Mouse (Mus musculus): Measurements from ENCODE around the gene Lrrc56.

Lrrc56 gene

DNA sequence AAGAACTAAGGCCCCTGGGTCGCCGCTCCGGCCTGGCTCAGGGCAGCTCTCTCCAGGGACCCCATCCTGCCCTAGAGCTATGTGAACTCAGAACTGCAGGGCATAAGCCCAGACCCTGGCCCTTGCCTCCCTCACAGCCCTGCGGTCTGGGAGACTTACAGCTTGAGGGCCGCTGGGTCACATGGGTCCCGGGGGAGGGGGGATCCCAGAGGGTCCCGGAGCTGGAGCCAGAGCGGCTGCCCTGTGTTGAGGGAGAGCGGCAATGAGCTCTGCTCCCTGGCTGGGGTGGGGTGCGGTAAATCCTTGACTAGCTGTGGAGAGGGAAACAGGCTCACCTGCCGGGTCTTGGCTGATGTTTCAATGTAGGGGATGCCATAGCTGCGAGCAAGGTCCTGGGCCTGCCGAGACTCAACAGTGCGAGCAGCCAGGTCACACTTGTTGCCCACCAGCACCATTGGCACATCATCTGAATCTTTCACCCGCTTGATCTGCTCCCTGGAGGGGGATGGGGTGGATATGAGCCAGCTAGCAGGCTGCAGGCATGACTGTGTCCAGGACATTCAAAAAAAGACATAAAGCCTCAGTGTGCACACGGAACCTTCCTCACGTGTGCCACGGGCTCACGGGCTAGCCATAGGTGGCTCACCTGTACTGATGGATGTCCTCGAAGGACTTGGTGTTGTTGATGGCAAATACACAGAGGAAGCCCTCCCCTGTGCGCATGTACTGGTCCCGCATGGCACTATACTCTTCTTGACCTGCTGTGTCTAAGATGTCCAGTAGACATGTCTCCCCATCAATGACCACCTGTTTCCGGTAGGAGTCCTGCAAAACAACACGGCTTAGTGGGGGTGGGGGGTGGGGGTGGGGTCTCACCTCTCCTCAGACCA lies 1.9 kb upstream of the Lrrc56 start:
- DNase-seq (ENCODE audit: low spot score in 2 of 2), result peak in 1 of 2 experiments; percentile 32

DNA sequence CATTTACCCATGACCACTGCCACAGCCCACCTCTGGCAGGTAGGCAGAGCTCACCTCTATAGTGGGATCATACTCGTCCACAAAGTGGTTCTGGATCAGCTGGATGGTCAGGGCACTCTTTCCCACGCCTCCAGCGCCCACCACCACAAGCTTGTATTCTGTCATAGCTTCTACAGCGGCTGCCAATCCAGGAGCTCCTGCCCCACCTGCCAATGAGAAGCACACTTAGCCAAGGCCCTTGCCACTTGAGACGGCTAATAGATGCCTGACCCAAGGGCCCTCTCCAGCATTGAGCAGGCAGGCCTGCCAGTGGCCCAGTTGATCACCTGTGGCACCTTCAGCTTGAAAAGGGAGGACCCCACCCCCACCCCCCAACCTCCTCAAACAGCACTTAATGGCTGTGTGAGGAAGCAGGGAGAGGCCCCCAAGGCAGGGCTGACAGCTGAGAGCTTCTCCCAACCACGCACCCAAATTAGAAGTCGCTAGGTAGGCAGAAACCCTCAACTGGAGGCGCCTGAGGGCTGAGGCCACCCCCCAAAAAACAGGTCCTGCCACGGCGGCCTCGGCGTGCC lies 1.1 kb upstream of the Lrrc56 start:
- peak in 1 of 2 experiments; percentile 36 for DNase-seq (ENCODE audit: low spot score in 2 of 2)

DNA sequence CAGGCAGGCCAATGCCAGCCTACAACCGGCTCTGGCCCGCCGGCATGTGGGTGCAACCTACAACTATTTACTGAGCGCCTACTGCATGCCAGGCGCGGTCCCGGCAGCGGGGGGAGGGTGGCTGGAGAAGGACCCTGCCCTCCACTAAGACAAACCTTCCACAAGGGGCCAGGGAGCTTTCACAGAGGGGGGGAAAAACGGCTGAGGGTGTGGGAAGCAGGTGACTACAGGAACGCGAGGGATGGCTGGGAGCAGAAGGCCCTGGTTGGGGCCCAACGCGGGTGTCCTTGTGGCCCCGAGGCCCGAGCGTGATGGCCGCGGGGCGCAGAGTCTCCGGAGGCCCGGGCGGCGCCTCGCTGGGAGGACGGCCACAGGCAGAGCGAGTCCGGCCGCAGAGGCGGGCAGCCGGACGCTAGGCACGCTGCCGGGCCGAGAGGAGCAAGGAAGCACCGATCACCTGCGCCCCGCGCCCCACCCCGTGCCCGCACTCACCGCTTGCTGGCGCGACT lies 555 bp upstream of the Lrrc56 start:
- DNase-seq (ENCODE audit: low spot score in 2 of 2), result peak in 1 of 2 experiments; percentile 62

DNA sequence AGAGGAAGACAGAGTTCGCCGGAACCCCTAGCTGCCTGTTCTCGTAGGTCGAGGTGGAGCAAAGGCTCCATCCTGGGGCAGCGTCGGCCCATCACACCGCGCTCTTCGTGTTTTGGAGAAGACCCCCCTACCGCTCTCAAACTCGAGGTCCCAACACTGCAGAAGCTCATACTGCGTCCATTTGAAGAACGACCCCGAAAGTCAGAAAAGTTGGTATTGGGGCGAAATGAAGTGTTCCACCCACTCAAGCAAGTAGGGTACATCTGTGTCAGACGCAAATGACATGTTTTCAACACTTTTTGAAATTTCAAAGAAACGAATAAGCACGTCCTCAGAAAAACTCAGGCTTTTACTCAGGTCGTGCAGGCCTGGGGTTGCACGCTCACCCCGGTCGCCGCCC lies 452 bp downstream of the Lrrc56 start:
- DNase-seq (ENCODE audit: low spot score in 2 of 2), result no peak

DNA sequence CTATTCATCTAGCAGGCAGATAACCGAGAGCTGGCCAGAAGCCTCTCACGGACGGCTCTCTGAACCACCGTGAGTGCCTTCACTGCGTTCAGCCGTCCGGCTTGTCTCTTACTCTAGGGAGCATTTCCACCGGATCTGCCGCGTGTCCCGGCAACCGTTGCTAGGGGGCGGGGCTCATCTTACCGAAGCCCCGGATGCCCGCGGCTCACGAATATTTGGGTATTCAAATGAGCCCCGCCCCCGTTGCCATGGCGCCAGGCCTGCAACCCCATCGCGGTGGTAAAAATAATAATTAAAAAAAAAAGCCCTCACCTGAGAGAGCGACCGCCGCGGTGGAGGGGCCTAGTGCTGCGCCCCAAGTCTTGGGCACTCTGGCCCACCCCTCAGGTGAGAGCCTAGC lies 873 bp downstream of the Lrrc56 start:
- DNase-seq (ENCODE audit: low spot score in 2 of 2), result peak; percentile 95 to 99

DNA sequence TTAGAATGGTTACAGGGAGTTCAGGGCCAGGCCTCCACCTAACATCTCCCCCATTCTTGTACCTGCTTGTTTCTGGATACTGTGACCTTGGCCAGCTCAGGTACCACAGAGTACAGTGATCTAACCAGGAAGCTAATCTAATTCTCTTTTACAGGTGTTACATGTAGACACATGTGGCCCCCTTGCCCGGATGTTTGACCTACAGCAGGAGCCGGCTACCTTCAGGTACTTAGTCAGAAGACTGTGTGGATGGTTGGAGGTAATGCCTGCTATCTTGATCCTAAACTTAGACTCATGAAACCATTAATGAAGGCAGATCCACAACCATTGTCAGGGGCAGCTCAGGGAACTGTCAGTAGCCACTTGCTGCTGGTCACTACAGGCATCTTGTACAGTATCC lies 1.8 kb downstream of the Lrrc56 start:
- DNase-seq (ENCODE audit: low spot score in 2 of 2), result no peak

DNA sequence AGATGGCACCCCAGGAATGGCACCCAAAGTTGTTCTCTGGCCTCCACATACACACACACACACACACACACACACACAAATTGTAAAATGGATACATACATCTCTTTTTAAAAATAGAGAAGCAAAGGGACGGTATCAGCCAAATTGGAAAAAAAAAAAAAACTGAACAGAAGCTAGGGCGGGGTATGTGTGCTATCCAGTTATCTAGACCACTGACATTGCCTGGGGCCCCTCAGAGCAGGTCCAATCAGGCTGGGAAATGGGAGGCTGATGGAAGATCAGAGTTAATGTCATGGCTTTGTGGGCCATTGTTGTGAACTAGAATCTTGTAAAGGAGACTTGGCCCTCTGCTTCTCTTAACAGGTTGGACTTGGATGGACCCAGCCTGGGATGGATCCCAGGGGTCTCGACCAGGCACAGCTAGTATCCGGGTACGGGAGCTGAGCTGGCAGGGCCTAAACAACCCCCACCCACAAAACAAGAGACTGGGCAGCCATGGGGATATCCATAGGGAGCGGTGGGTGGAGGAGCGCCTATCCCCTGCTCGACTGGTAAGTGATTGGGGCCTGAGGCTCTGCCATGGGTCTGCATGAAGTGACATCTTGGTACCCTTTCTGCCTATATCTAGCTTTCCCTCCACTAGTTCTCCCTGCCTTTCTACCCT lies 2.8 kb downstream of the Lrrc56 start:
- no peak for DNase-seq (ENCODE audit: low spot score in 2 of 2)

DNA sequence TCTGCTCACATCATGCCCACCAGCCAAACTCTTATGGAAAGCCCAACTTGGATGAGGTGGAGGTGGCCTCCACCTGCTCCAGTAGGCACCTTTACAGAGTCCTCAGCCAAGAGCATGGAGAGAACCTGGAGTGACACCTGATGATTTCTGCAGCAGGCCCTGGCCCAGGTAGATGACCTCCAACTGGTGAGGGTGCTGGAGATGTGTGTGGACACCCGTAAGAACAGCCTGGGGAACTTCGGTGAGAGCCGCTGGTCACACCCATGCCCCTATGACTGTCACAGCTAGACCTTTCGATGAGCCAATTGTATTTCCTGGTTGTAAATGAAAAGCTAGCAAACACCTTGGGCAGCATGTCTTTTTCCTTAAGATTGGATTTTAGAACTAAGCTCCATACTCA lies 4.2 kb downstream of the Lrrc56 start:
- no peak for DNase-seq (ENCODE audit: low spot score in 2 of 2)

DNA sequence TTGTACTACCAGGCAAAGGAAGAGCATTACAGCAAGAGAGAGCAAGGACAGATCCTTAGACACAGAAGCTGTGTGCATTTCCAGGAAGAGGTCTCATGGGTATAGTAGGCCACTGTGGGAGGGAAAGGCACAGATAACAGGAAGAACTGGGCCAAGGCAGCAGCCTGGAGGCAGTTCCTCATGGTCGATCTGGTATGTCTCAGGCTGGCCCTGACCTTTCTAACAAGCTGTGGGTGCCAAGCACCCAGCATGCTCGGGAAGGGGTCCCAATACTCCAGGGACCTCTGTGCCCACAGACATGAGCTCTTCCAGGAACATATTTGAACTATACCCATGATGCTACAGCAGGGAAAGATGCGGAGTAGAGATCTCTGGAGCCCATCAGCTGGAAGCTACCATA lies 10.6 kb downstream of the Lrrc56 start:
- no peak for DNase-seq (ENCODE audit: low spot score in 2 of 2)

DNA sequence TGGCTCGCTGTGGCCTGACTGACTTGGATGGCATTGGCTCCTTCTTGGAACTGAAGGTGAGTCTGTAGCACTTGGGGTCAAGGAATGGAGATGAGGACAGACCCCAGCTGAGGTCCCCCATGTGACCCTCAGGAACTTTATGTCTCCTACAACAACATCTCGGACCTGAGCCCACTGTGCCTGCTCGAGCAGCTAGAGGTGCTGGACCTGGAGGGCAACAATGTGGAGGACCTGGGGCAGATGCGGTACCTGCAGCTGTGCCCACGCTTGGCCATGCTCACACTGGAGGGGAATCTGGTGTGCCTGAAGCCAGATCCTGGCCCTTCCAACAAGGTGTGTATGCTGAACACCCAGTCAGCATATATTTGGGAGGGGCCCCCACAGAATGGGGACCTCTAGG lies 11.5 kb downstream of the Lrrc56 start:
- DNase-seq (ENCODE audit: low spot score in 2 of 2), result no peak

DNA sequence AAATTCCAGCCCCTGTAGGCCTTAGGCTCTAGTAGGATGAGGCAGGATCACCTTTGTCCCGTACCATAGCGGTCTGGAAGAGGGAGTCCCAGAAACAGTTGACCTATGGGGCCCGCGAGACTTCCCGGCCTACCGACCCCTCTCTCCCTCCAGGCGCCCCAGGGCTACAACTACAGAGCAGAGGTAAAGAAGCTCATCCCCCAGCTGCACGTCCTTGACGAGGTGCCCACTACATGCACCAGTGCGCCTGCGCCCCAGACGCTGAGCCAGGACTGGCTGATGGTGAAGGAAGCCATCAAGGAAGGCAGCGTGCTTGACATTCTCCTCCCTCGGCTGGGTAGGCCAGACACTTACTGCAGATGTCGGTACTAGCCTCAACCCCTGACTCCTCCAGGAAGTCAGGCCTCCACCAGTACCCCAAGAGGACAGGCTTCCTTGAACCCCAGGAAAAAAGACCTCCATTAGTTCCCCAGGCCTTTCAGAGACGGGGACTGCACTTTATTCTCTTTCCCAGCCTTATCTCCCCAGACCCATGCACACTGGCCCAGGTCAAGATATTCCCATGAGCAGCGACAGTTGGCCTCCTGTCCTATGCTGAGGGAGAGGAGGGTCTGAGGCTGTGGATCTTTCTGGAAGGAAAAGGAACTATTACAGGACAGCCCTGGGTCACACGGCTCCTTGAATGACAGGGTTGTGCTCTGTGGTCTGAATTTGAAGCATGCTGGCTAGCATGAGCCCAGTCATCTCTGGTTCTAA lies 12.4 kb downstream of the Lrrc56 start:
- peak; percentile 28 to 34 for DNase-seq (ENCODE audit: low spot score in 2 of 2)

DNA sequence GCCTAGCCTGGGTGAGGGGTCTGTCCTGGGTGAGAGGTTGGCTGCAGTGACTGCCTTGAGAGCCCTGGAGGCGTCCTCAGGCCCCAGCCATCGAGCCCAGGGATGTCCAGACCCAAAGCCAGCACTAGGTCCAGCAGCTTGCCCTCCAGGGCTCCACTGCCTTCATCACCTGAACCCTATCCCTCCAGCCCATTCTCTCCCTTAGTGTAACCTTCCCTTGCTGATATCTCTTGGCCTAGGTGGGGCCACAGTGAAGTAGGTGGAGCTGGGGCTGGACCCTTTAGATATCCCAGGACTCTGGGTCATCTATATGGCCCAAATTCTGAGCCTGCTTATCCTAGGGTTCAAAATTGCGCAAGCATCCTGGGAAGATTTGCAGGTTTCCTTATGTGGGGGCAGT lies 15.6 kb downstream of the Lrrc56 start:
- peak; percentile 50 to 62 for DNase-seq (ENCODE audit: low spot score in 2 of 2)

DNA sequence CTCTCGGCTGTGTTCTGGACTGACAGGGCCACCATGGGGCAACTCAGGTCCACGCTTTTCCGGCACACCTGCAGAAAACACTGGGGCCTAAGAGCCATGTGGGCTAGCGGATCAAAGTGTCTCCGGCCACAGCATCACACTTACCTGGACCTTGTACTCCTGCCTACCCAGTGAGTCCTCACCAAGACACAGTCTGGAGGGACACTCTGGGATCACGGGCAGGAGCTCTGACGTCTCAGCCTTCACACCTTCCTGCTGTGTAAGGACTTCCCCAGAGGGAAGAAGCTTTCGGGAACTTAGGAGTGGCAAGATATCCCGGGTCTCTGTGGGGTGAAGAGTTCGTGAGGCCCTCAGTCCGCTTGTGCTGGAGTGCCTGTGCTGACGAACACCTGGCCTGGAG lies 16.2 kb downstream of the Lrrc56 start:
- peak; percentile 17 to 34 for DNase-seq (ENCODE audit: low spot score in 2 of 2)

DNA sequence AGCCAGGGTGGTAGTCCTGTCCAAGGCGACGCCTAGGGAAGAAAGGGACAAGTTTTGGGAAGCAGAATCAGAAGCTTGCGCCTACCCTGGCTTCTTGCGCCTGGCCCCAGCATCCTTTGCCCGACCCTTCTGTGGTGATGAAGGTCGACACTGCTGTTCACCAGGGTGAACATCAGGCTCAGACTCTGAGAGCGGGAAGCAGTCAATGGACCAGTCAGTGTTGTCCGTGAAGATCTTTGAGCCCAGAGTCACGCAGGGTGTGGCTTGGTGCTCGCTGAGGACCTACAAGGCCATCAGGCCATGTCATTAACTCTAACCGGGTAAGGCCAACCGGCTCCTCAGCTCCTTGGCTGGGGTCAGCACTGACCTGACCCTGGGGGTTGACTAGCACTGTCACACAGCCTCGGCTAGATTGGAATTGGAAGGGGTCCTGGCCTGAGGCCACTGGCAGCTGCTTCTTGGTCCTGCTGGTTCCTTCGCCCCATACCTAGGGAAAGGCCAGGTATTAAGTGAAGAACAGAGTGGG lies 16.7 kb downstream of the Lrrc56 start:
- DNase-seq (ENCODE audit: low spot score in 2 of 2), result peak; percentile 19 to 38

DNA sequence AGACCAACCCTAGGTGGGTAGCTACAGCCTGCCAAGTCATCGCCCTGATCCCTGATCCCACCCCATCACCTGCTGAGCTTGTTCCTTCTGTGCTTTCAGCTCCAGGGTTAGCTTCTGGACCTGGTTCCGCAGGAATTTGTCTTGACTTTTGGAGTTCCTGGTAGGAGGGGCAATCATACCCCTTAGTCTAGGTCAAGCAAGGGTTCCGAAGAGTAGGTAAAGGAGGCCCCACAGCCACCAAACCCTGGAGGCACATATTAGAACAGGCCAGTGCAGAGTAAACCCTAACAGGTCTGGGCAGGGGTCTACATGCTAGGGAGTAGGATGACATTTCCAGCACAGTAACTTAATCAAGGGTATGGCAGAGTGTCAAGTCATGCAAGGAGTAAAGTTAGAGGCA lies 19.2 kb downstream of the Lrrc56 start:
- DNase-seq (ENCODE audit: low spot score in 2 of 2), result peak in 1 of 2 experiments; percentile 20

DNA sequence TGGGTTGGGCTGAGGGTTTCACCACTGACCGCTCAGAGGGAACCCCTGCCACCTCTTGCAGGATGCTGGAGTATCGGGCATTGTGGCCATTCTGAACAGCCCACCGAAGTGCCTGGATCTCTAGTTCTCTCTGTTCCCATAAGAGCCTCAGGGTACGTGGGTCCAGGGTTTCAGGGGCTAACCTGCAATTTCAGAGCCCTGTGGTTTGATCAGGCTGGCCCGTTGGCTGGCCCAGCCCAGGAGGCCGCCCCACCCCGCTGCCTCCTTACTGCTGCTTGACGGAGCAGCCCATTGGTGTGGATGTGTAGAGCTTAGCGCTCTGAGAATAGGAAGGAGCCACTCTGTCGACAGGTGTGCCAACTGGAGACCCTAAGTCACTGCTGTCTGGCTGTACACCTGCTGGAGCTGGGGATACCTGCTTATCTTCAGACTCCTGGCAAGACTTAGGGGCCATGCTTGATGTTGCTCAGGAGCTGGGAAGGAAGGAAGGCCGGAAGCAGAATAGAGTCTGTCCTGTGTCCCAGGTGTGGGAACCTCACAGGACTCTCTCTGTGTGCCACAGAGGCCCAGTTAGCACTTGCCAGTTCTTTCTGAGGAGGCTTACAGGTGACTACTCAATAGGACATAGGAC lies 19.8 kb downstream of the Lrrc56 start, which contains the start of gene Lmntd2:
TSS of gene Lmntd2 (minus strand) at position 476 of the 631 bp plus-strand sequence.
- peak; percentile 18 to 22 for DNase-seq (ENCODE audit: low spot score in 2 of 2)

DNA sequence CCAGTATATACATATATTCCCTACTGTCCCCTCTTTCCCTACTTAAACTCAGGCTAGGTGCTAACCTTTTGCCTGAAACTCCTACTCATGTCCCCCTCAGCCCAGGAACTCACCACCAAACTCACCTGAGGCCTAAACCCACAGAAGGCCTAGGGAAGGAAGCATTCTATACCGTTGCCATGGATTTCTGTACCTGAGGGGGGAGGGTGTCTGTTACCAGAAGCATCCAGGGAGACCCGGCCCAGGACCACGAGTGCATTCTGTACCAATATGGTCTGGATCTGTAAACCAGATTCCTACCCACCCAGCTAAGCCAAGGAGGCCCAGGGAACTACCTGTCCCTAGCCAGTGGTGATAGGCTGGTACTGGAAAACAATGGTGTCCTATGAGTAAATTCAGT lies 20.4 kb downstream of the Lrrc56 start:
- no peak for DNase-seq (ENCODE audit: low spot score in 2 of 2)

DNA sequence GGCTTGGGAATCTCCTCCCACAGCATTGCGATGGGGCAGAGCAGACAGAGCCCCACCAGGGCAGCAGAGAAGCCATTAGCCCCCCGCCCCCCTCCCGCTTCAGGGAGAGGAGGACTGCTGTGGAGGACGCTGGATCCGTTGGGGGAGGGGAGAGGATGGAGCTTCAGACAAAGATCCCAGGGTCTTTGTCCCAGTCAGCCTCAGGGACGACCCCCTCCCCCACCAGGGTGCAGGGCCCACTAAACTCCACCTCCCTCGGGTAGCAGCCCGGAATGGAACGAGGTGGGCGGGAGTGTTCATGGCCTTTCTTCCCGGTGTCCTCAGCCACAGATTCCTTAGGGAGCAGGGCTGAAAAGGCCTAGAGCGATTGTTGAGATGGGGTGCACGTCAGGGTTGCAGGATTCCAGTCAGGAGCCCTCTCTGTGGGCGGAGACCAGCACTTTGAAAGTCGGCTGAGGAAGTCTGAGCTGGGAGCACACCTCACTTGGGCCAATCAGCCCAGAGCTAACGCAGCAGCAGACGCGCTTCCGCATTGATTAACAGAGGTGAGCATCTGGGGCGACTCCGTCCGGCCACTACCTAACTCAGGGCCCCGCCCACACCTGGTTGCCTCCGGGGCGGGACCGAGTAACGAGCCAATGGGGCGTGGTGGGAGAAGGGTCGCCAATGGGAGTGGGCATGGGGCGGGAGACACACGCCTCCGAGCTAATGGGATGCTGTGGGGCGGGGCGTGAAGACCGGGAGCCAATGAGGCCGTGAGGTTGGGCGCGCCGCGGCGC lies 21.3 kb downstream of the Lrrc56 start, which contains the start of gene Rassf7:
TSS of gene Rassf7 (plus strand) at position 760 of the 779 bp plus-strand sequence.
- DNase-seq (ENCODE audit: low spot score in 2 of 2), result peak; percentile 93 to 97

DNA sequence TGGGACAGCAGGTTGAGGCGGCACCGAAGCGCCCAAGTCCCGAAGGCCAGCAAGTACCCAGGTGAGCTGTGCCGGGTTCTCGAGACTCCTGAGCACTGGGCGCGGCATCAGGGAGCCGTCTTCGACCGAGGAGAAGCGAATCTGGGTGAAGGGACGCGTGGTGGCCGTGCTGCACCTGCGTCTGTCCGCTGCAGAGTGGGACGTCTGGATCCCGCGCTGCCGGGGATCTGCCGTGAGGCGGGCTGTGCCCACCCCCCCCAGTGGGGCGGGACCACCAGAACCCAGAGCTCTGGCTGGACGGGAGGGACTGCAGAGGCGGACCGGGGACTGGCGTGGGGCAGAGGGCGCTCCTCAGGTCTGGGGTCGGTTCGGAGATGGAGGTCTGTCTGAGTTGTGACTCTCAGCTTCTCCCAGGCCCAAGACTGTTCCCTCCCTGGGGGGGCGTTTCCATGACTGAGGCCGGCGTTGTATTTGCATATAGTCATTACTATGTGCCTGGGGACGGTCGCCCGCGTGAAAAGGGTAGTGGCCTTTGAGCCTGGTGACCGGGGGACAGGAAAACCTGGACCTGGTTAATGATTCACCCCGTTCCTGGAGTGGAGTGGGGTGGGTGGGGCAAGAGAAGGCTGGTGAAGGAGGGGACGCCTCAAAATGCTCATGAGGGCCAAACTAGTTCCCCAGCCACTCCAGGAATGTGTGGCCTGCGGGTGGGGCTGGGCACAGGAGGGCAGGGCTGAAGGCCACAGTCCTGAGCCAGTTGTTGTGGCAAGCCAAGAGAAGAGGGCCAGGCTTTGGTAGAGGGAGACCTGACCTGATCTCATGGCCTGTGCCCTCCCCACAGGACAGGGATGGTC lies 22.1 kb downstream of the Lrrc56 start:
- DNase-seq (ENCODE audit: low spot score in 2 of 2), result peak; percentile 69 to 71

Data from spleen, postnatal 10 days (tissue).